Mouse (Mus musculus) brain, embryonic 14.5 days (tissue): ENCODE data around the gene Parvg.

Source experiments
- CTCF ChIP-seq: fragments of 200-500 bp; IDR thresholded peaks from 2 replicates; pipeline ENCODE4 v1.5.1; 2012; ENCODE audit warnings: inconsistent platforms, mild to moderate bottlenecking, moderate library complexity, borderline replicate concordance; ENCODE audit not compliant: insufficient read depth, insufficient read length; ENCODE audit errors: extremely low read depth
- POLR2A ChIP-seq: fragments of 200-500 bp; IDR thresholded peaks from 2 replicates; pipeline ENCODE4 v1.6.1; 2012; ENCODE audit warnings: mild to moderate bottlenecking, inconsistent platforms, borderline replicate concordance; ENCODE audit not compliant: poor library complexity, insufficient read depth, insufficient read length, severe bottlenecking; ENCODE audit errors: extremely low read depth

DNA sequence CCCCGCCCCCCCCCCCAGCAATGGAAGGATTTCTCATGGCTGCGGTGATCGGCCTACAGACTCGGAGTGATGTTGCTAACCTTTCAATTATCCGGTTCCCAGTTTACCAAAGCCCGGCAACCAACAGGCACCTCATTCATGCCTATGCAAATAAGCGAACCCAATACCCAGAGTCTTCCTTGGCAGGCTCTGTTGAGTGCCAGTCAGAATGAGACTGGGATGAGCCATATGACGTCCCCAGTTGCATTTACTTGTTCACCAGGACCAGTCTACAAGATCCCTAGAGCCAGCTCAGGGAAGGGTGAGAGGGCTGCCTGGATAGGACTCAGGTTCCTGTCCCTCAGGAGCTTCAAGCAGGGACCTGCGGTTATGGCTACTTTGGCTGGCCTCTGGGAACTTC, 29.4 kb upstream of the Parvg start:
- no peak for TF ChIP-seq CTCF
- no peak for TF ChIP-seq POLR2A
